Mouse (Mus musculus): ENCODE data around the gene Nmnat3.

Nmnat3 gene

DNA sequence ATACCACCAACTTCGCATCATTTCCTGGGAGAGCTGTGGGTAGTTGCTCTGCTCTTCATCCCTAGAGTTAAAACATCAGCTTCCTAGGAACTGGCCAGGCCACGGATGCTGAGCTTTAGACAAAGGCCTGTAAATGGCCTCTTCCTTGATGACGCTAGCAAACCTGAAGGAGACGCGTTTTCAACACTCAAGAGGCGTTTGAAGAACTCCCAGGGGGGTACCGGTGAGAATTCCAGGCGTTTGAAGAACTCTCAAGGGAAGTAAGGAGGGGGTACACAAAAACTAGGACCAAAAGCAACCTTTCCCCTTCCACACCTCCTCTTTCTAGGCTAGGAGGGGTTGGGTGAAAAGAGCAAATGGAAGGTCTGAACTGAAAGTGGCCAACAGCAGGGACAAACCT lies 137.1 kb downstream of the Nmnat3 start:
- DNase-seq = no peak

DNA sequence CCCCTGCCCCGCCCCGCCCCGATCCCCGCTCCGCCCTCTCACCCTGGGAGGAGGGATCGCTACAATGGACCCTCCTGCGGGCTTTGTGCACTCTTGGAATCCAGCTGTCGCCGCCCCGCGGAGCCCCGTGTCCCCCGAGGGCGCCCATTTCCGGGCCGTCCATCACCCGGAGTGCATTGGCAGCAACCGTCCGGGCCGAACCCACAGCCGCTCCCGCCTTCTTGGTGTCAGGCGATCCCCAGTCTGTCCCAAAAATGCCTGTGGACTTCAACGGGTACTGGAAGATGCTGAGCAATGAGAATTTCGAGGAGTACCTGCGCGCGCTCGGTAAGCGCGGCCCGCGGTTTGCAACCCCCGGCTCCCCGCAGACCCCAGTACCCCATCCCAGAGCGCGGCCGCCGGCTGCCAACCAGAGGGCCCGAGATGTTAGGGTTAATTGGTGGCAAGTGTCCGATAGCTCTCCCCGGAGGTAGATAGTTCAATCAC lies 137.5 kb downstream of the Nmnat3 start:
- DNase-seq = no peak

GRCm38 (mm10) chr9:98425351-98425880 lies 138.2 kb downstream of the Nmnat3 start:
- no peak for DNase-seq

- no peak for DNase-seq
Observed at GRCm38 (mm10) chr9:98427906-98428517, 140.8 kb downstream of the Nmnat3 start.

DNA sequence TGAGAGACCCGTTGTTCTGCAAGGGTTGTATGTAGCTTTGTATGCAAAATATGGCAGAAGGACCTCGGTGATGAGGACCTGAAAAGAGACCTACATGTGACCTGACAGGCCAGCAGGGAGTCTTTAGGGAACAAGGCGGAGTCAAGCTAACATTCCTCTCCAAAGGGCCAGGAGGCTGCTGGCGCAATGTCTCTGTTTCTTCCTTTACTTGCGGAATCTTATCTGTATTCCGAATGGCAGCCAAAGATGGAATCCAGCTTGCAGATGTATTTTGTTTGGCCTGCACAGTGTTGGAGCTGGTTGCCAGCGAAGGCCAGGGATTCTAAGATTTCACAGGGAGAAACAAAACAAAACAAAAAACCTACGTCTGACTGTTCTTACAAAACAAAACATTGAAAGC lies 141.5 kb downstream of the Nmnat3 start:
- DNase-seq = no peak

DNA sequence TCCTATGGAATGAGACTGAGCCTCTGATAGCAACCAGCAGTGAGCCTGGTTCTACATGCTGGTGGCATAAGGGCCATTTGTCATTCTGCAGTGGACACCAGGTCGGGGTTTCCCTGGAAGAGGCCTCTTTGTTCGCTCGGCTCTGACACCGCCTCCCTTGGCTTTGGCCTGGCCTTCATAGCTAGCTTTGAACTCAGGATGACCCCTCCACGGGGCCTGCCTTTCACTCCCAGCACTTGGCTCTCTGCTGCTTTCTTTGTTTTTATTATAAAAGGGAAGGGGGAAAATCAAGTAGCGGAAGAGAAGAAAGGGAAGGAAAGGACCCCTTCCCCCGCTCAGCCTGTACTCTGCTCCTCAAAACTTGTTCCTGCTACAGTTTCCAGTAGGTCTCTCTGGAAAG lies 142.6 kb downstream of the Nmnat3 start:
- DNase-seq = no peak

DNA sequence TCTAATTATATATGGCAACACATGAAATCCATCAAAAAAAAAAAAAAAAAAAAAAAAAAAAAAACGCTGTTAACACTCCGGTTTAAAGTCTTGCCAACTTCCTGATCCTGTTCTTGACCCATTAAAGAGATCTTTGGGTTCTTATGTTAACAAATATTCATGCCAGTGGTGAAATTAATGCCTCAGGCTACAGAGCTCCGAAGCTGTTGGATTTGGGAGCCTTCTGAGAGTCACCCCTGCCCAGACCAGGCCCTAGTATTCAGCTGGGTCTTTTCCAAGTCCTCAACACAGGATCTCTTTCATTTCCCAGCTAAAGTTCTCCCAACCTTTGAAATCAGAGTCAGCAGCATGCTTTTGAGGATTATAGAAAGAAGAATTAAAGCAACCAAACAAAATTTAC lies 143.3 kb downstream of the Nmnat3 start:
- DNase-seq = no peak

DNA sequence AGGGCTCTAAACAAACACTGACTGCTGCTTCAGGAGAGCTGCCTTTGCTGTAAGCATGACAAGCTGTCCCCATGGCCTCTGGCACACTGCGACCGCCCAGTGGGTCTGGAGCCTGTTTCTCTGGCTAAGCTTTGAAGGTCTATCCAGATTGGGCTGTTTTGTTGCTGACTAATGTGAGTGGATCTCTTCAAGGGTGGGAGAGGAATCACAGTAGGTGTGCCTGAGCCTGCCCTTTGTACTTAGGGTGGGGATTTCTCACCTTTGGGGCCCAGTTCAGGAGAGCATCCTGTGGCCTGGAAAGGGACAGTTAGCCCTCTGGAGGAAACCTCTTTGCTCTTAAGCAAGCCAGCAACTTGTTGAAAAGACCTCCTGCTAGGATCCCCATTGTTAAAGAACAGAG lies 145.8 kb downstream of the Nmnat3 start:
- DNase-seq = no peak

DNA sequence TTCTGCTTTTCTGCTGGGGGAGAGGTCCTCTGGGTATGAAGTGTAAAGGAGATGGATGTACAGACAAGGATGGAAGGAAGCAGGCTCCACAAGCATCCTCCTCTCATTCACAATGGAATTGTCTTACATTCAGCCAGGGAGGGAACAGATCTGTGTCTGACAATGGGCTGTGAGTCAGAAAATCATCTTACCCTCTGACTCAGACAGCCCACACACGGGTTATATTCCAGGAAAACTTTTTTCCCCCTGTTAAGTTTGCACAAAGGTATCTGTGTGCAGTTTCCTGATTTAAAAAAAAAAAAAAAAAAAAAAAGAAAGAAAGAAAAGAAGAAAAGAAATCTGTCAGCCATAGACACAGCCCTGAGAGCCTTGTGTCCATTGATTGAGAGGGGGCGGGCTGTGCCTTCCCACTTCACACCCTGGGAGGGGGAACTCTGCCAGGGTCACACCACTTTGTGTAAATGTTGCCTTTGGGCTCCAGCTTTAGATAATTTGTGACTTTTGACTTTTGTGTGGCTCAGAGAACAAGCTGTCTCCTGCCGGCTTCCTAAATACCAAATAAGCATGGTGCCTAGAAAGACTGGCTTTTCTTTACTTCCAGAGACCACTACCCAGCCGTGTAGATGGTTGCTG lies 146.8 kb downstream of the Nmnat3 start:
- no peak for DNase-seq

DNA sequence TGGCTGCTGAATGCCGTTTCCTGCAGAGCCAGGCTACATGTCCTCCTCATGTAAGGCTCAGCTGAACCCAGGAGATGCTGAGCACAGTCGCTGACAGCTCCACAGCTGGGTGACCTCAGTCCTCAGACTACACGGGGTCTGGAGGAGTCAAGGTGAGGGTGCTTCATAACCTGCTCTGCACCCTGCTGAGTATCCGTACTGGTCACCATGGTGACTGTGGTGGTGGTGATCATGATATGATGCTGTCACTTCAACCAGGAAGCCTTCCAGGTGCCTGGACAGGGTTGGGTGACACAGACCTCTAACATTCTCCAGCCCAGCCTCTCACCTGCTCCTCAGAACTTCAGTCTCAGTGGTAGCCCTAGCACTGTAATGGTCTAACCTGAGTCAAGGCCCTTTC lies 150.6 kb downstream of the Nmnat3 start:
- no peak for DNase-seq

DNA sequence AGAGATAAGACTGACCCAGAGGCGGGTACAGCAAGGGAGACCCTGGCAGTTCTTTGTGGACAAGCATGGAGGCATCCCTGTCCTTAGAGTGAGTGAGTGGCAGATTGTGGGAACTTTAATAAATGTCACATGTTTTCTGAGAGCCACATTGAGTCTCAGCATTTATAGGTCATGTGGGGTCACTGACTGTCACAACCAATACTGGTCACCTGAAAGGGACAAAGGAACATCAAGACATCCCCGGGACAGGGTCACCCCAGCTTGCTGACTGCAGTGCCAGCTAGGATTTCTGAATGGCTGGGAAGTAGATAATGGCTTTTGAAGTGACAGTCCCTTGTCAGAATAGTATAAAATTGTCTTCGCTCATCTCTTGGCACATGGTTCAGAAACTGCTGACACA lies 151.9 kb downstream of the Nmnat3 start:
- DNase-seq = no peak

DNA sequence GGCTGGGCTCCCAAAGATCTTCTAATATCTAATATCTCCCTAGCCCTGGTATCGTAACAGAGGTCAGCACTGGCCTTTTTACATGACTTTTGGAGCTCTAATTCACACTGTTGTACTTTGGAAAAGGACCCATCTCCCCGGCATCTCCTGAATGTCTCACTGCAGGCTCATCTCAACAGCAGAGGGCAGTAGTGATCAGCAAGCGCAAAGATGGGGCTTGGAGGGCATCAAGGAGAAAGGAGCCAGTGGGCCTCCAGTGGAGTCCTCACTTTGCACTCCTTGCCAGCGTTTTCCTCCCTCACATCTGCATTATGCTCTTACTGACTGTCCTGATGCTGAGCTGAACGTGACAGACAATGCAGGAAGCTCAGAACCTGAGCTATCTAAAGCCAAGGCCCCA lies 155.4 kb downstream of the Nmnat3 start:
- DNase-seq = peak; percentile 5 to 10

DNA sequence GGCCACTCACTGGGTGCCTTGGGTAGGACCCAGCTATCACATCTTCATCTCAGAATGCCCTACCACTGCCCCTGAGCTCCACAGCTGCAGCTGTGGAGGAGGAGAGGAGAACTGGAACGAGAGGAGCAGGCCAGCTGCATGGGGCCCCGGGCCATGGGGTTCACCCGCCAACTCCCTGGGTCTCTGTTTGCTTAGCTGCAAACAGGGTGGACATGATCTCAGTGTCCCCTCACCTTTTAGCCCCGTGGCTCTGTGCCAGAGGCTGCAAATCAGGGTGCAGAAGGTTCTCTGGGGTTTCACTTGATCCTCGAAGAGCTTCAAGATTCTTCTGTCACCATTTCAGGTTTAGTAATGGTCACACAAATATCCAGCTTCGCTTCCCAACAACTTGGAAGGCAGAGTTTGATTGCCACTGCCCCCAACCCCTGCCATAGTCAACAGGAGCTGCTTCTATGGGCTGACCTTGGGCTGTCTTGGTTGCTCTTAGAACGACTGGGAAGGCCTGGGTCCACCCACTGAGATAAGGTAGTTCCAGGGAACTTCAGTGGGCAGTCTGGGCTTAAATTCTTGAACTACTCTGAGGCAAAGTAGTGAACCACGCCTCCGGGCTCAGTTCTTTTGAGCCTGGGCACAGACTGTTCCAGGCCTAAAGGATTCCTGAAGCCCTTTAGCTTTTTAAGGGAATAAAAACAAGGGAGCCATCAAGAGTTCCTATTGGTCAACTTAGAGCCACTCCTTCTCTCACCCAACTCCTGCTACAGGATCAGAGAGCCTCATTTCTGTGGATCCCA lies 158.3 kb downstream of the Nmnat3 start:
- no peak for DNase-seq

- no peak for DNase-seq
Observed at GRCm38 (mm10) chr9:98450976-98451375, 163.7 kb downstream of the Nmnat3 start.

- no peak for DNase-seq
Observed at GRCm38 (mm10) chr9:98466709-98467108, 179.5 kb downstream of the Nmnat3 start.

Data from cerebellum, adult 18-20 months (tissue).